11 mouse cellular contexts compared by ENCODE assay signal in genomic region chr12:112860765-112861164, GRCm38 (mm10). TPM values are rescaled to one million over a fixed set of nuclear protein-coding genes. Genes with fewer than 3 reads are reported as not detected.
A peak's percentile ranks its signal among the peaks of the same experiment; 100 is the strongest.
DNase-seq lines count a peak whose midpoint lies in the region; ATAC-seq and TF ChIP-seq lines count a peak whose summit lies in the region.
"Had no signal": no experiment of that assay in that cellular context is flagged by ENCODE, and none has a peak within 500 bp of the region (broad histone marks: within the 10 kb centered on the region; RNA-seq: fewer than 3 reads in every experiment).

No protein-coding gene starts in this region.

- H3K9ac ChIP-seq in lung, embryonic 15.5 days = no peak overlapping the region
- no peak overlapping the region for H3K9ac ChIP-seq in lung, postnatal 0 days (replicated peaks; ENCODE audit: low read depth)

- intact Hi-C loops in left cerebral cortex, postnatal 25 days (cut with DNase I) = no loop called here

- H3K9me3 ChIP-seq in lung, embryonic 15.5 days = no peaks in the 10 kb centered on the region
- H3K9me3 ChIP-seq in lung, postnatal 0 days (ENCODE audit: low read length) = no peaks in the 10 kb centered on the region

- H3K4me3 ChIP-seq in lung, embryonic 15.5 days = no peak overlapping the region
- no peak overlapping the region for H3K4me3 ChIP-seq in lung, postnatal 0 days (ENCODE audit: low read depth, low read length)
- H3K4me3 ChIP-seq in thymus, adult 2 months (ENCODE audit: control insufficient read depth, insufficient read depth, low read length) = peak overlapping the region; percentile 54
- H3K4me3 ChIP-seq: erythroblast, embryonic 14.5 days had no signal

- no peaks in the 10 kb centered on the region for H3K4me1 ChIP-seq in lung, embryonic 15.5 days
- no peaks in the 10 kb centered on the region for H3K4me1 ChIP-seq in lung, postnatal 0 days (ENCODE audit: insufficient read depth, low read depth, low read length)
- H3K4me1 ChIP-seq in thymus, adult 2 months (replicated peaks; ENCODE audit: control insufficient read depth, insufficient read depth, low read length) = peaks cover 58% of the 10 kb centered on the region

- TF ChIP-seq EP300 in lung, postnatal 0 days (IDR thresholded peaks at IDR 0.05) = no peak

- DNase-seq in lung, postnatal 0 days (ENCODE audit: low spot score) = no peak
- DNase-seq in T-cell, adult 2 months (ENCODE audit: low spot score) = peak; percentile 94
- DNase-seq in thymus, adult 2 months = peak; percentile 82
- DNase-seq in left cerebral cortex, postnatal 25 days (ENCODE audit: low spot score in 2 of 2) = no peak
- DNase-seq in urinary bladder, postnatal 4 days (ENCODE audit: low spot score in 2 of 2) = no peak
- DNase-seq: gastrocnemius, postnatal 14 days; kidney, adult 18-20 months had no signal

- no peaks in the 10 kb centered on the region for H3K36me3 ChIP-seq in lung, embryonic 15.5 days
- no peaks in the 10 kb centered on the region for H3K36me3 ChIP-seq in lung, postnatal 0 days (ENCODE audit: insufficient read depth, low read length)
- H3K36me3 ChIP-seq in thymus, adult 2 months (ENCODE audit: control insufficient read depth, insufficient read depth, low read length) = no peaks in the 10 kb centered on the region; the same call in 1 of the 2 replicates

- no peak for TF ChIP-seq CTCF in lung, postnatal 0 days (IDR thresholded peaks at IDR 0.05)
- no peak for TF ChIP-seq CTCF in thymus, adult 2 months (IDR thresholded peaks at IDR 0.05; ENCODE audit: borderline replicate concordance, control insufficient read depth, extremely low read depth, insufficient read depth, low read length, poor library complexity)

- no peak overlapping the region for H3K4me2 ChIP-seq in lung, embryonic 15.5 days
- H3K4me2 ChIP-seq in lung, postnatal 0 days (replicated peaks; ENCODE audit: low read depth, low read length) = no peak overlapping the region

- 68% methylated on average over 7 of the region's 7 CpGs for WGBS in lung, embryonic 15.5 days
- 67% methylated on average over 7 of the region's 7 CpGs for WGBS in lung, postnatal 0 days
- 7% methylated on average over 7 of the region's 7 CpGs for WGBS in thymus, adult 2 months

- H3K27ac ChIP-seq in lung, embryonic 15.5 days = no peak overlapping the region
- H3K27ac ChIP-seq in lung, postnatal 0 days (ENCODE audit: low read length) = no peak overlapping the region
- H3K27ac ChIP-seq in thymus, adult 2 months (ENCODE audit: control insufficient read depth, insufficient read depth, low read length) = peak overlapping the region; percentile 90

- 0 out of 2 replicates have a peak, but pooled peaks have one; percentile 21 for ATAC-seq in lung, embryonic 15.5 days (ENCODE audit: borderline replicate concordance, extremely low read depth, low FRiP score, low TSS enrichment)
- no peak for ATAC-seq in lung, postnatal 0 days
- peak; percentile 82 for ATAC-seq in inflammation-experienced regulatory T-cells, adult 6 months

- no peaks in the 10 kb centered on the region for H3K27me3 ChIP-seq in lung, embryonic 15.5 days
- no peaks in the 10 kb centered on the region for H3K27me3 ChIP-seq in lung, postnatal 0 days (replicated peaks; ENCODE audit: insufficient read depth, low read length)
- no peaks in the 10 kb centered on the region for H3K27me3 ChIP-seq in thymus, adult 2 months (ENCODE audit: control insufficient read depth, insufficient read depth, low read length)

- TF ChIP-seq POLR2A in thymus, adult 2 months (IDR thresholded peaks at IDR 0.05; ENCODE audit: control insufficient read depth, extremely low read depth, insufficient read depth, low read length, poor library complexity) = peak; percentile 96

RNA-seq across cellular contexts. Expression of gene Gpr132, which starts 7.3 kb away (rescaled TPM):
- polyA plus RNA-seq in lung, embryonic 15.5 days (2015; fragmentation: Nextera tagmentation; extraction: Ambion mirVana) = 0.13 and 0.79 TPM in 2 replicates
- 0.25 and 0.40 TPM in 2 replicates for polyA plus RNA-seq in lung, postnatal 0 days (2015; fragmentation: Nextera tagmentation; extraction: Ambion mirVana)
- polyA plus RNA-seq in inflammation-experienced regulatory T-cells, adult 6 months (2017; shearing (Covaris generic)) = 10 to 100 TPM; 71.4 to 79.0 (median 77.8) TPM
- polyA plus RNA-seq in thymus, adult 2 months (2012; rRNA removed) = 256 and 265 TPM in 2 replicates
- total RNA-seq in left cerebral cortex, postnatal 25 days (2021) = not detected
- total RNA-seq: layer of hippocampus, postnatal 10 days had no signal

RNA-seq across cellular contexts. Expression of gene Cdca4, which starts 31.5 kb away (rescaled TPM):
- 125 and 129 TPM in 2 replicates for polyA plus RNA-seq in lung, embryonic 15.5 days (2015; fragmentation: Nextera tagmentation; extraction: Ambion mirVana)
- polyA plus RNA-seq in lung, postnatal 0 days (2015; fragmentation: Nextera tagmentation; extraction: Ambion mirVana) = 28.1 and 29.5 TPM in 2 replicates
- polyA plus RNA-seq in inflammation-experienced regulatory T-cells, adult 6 months (2017; shearing (Covaris generic)) = 10 to 100 TPM; 67.6 to 86.3 (median 83.9) TPM
- polyA plus RNA-seq in thymus, adult 2 months (2012; rRNA removed) = 124 and 126 TPM in 2 replicates
- total RNA-seq in left cerebral cortex, postnatal 25 days (2021) = 10 to 100 TPM in 1 of 2 experiments, 1 to 10 TPM in 1; 9.5 to 10.6 TPM

RNA-seq across cellular contexts. Expression of gene Clba1, which starts 52.0 kb away (rescaled TPM):
- 6.9 and 7.4 TPM in 2 replicates for polyA plus RNA-seq in lung, embryonic 15.5 days (2015; fragmentation: Nextera tagmentation; extraction: Ambion mirVana)
- 17.8 and 19.0 TPM in 2 replicates for polyA plus RNA-seq in lung, postnatal 0 days (2015; fragmentation: Nextera tagmentation; extraction: Ambion mirVana)
- under 1 TPM in 2 of 3 experiments, not detected in 1; 0.33 to 0.50 TPM for polyA plus RNA-seq in inflammation-experienced regulatory T-cells, adult 6 months (2017; shearing (Covaris generic))
- polyA plus RNA-seq in thymus, adult 2 months (2012; rRNA removed) = 2.8 and 2.9 TPM in 2 replicates
- total RNA-seq in left cerebral cortex, postnatal 25 days (2021) = 10 to 100 TPM; 17.1 to 17.7 TPM
- polyA plus RNA-seq: erythroblast, embryonic 14.5 days had no signal

RNA-seq across cellular contexts. Expression of gene Ahnak2, which starts 58.3 kb away (rescaled TPM):
- 0.72 and 0.98 TPM in 2 replicates for polyA plus RNA-seq in lung, embryonic 15.5 days (2015; fragmentation: Nextera tagmentation; extraction: Ambion mirVana)
- polyA plus RNA-seq in lung, postnatal 0 days (2015; fragmentation: Nextera tagmentation; extraction: Ambion mirVana) = 4.8 and 4.9 TPM in 2 replicates
- not detected for polyA plus RNA-seq in inflammation-experienced regulatory T-cells, adult 6 months (2017; shearing (Covaris generic))
- 3.3 and 4.0 TPM in 2 replicates for polyA plus RNA-seq in thymus, adult 2 months (2012; rRNA removed)
- total RNA-seq in left cerebral cortex, postnatal 25 days (2021) = 1 to 10 TPM; 5.3 to 5.5 TPM

Comparison
In these comparisons a context has a peak if more than half of its experiments do, and no peak if none do; other contexts are left out.
1. DNase-seq: peak in T-cell, adult 2 months (single experiment) and thymus, adult 2 months (single experiment); none in lung, postnatal 0 days (single experiment), left cerebral cortex, postnatal 25 days (0 of 2) and urinary bladder, postnatal 4 days (0 of 2).
2. RNA of gene Gpr132, which starts 7.3 kb away (polyA plus RNA-seq): 256 to 265 TPM in thymus, adult 2 months and 71.4 to 79.0 TPM in inflammation-experienced regulatory T-cells, adult 6 months; 0.13 to 0.79 TPM in lung, embryonic 15.5 days and 0.25 to 0.40 TPM in lung, postnatal 0 days; every median in the first group is over 10 times any median in the second.